Mouse (Mus musculus) layer of hippocampus, adult 6 months (tissue): ENCODE data around the gene Map1lc3b. TPM values are rescaled to one million over a fixed set of nuclear protein-coding genes. Genes with fewer than 3 reads are reported as not detected.

ENCODE experiments used
- long read RNA-seq, 2 experiments: library from polyadenylated mRNA; unstranded; transcript quantifications; one replicate each; pipeline ENCODE4 v2.0.0; 2019 to 2020
- polyA plus RNA-seq: library from polyadenylated mRNA; unstranded; fragments of <200 nt; fragmentation: Nextera tagmentation; gene quantifications from 2 replicates; pipeline ENCODE4 v1.2.3, GENCODE M21; 2021

The Map1lc3b gene
- polyA plus RNA-seq, result 386 and 393 TPM in 2 replicates
- long read RNA-seq, experiment 1, transcript Map1lc3b-201 (4 exons, 2,532 nt), result major isoform, 816 of 859 reads
- long read RNA-seq, experiment 1, partial matches to known transcripts, result 36 of 859 reads
- long read RNA-seq, experiment 1, other reads (novel, unspliced or antisense), result 3 of 859 reads
- long read RNA-seq, experiment 2, transcript Map1lc3b-201 (4 exons, 2,532 nt), result major isoform, 3,097 of 3,162 reads
- long read RNA-seq, experiment 2, transcript Map1lc3b-205 (4 exons, 766 nt), result minor isoform, 39 of 3,162 reads
- long read RNA-seq, experiment 2, transcript Map1lc3b-204 (1 exons, 2,633 nt), result minor isoform, 7 of 3,162 reads
- long read RNA-seq, experiment 2, partial matches to known transcripts, result 13 of 3,162 reads
- long read RNA-seq, experiment 2, other reads (novel, unspliced or antisense), result 6 of 3,162 reads

DNA sequence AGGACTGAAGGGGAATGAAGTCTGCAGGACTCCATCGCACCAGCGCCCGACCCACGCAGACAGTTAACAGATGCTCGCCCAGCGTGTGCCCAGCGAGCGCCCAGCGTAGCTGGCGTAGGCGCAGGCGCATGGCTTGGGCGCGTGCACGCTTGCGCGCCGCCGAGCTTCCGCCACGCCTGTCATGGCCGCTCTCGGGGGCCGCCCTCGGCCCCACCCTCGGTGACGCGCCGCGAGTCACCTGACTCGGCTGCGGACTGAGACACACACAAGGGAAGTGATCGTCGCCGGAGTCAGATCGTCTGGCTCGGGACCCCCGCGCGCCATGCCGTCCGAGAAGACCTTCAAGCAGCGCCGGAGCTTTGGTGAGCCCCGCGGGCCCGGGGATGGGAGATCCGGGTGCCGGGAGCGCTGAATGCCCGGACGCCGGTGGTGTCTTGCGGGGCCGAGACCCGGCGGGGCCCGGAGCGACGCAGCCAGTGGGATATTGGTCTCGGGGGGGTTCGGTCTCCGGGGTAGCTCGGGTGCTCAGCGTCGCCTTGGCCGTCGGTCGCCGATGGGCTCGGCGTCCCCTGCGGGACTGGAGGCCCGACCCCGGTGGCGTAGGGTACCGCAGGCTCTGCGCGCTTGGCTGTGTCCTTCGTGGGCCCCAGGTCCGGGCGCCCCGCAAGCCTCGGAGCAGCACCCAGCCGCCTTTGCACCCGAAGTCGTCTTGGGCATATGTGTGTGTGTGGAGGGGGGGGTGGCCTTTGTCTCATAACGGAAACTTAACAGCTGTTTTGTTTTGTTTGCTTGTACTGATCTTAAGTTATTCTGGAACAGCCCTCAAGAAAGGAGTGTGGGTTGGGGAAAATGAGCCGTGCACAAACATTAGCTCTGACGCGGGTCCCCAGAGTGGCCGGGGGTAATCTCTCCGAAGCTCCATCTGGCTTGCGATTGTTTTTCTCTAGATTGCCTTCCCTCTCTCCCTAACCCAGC is at the start of gene Map1lc3b:
TSS of gene Map1lc3b (plus strand) at position 159 of the 975 bp plus-strand sequence.

DNA sequence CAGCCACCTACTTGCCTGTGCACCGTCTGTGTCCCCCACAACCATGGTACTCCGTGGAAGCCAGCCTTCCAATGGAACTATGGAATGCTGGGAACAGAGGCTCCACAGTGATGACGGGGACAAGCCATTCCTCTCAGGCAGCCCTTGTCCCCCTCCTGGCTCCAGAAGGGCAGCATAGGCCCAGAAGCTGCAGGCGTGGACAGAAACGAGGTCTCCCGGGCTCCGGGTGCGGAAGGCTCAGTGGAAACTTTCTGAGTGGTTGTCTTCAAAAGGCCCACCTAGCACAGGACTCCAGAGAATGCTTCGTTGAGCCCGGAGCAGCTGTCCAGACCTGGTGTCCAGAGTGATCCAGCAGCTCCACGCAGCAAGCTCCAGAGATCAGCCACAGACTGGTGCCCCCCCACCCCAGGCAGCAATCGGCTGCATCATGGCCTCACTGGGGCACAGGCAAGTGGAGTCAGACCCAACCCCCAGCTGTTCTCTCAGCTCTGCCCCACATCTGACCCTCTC is 45.8 kb upstream of the Map1lc3b start, which contains the start of gene 1700018B08Rik:
TSS of gene 1700018B08Rik (minus strand) at position 45 of the 510 bp plus-strand sequence.

DNA sequence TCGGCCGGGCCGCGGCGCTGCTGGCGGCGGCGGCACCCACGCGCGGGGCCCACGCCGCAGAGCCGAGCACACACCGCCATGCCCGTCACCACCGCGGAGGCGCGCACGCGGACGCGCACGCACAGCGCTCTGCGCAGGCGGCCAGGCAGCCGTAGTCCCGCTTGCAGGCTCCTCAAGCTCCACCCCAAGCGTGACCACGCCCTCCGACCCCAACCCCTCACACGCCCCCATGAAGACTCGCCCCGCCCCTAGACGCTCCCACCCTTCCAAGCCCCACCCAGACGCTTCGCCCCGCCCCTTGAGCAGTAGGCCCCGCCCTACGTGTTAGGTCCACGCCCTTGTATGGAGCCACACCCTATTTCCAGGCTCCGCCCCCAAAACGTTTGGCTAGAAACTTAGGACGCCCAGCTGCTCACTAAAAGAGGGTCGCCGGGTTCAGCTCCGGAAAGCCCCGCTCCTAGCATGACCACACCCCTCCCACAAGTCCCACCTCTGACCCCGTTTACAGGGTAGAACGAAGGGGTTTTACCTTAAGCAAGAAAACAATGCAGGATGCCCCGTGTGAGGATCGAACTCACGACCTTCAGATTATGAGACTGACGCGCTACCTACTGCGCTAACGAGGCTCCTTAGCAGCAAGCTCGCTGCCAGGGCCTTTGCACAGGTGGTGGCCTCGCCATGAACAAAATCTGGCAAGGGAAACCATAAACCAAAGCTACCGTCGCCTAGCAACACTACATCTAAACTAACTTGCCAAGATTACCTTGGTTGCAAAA is 11.3 kb upstream of the Map1lc3b start, which contains the start of gene Fbxo31:
TSS of gene Fbxo31 (minus strand) at position 131 of the 776 bp plus-strand sequence.

Other genes starting within 250 kb of the Map1lc3b start
- gene 1700018B08Rik, start 46.0 kb upstream of the Map1lc3b start, polyA plus RNA-seq, result not detected in 2 replicates
- gene Fbxo31, start 11.6 kb upstream of the Map1lc3b start, polyA plus RNA-seq, result 41.8 and 54.6 TPM in 2 replicates
- 5.3 TPM in 2 replicates for gene Zcchc14, start 62.5 kb downstream of the Map1lc3b start, polyA plus RNA-seq
- gene Jph3, start 139.3 kb downstream of the Map1lc3b start, polyA plus RNA-seq, result 205 and 291 TPM in 2 replicates
- 14.1 and 15.0 TPM in 2 replicates for gene Klhdc4, start 239.2 kb downstream of the Map1lc3b start, polyA plus RNA-seq